Mouse (Mus musculus) right cerebral cortex, postnatal 4 days (tissue): ENCODE results near the gene Hspd1.
"Not testable (repeated sequence)": the region's sequence is repeated elsewhere in the genome, so short reads cannot be mapped to it uniquely, and the experiment has no call there.

ENCODE experiments used
- DNase-seq: peaks from one replicate; pipeline ENCODE4 v3.0.0-alpha.2; 2022

Hspd1 gene

GRCm38 (mm10) chr1:55087932-55088610, at the start of gene Hspd1, which contains the start of gene Hspe1:
TSS of gene Hspd1 (minus strand) at chr1:55088243.
TSS of gene Hspe1 (plus strand) at chr1:55088132.
- DNase-seq, result peak; percentile 97

DNA sequence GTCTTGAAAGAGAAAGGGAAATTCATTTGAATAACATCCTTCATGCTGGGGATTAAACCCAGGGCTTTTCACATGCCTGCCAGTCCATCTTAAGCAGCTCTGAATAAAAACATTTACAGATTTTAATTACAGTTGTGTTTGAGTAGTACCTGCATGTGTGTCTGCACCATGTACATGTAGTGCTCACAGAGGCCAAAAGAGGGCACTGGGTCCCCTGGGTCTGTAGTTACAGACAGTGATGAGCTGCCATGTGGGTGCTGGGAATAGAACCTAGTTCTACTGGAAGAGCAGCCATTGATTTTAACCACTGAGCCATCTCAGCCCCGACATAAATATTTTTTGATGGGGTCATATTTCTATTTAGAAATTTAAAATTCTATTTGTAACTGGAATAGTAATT, 47.8 kb upstream of the Hspd1 start:
- DNase-seq, result no peak

DNA sequence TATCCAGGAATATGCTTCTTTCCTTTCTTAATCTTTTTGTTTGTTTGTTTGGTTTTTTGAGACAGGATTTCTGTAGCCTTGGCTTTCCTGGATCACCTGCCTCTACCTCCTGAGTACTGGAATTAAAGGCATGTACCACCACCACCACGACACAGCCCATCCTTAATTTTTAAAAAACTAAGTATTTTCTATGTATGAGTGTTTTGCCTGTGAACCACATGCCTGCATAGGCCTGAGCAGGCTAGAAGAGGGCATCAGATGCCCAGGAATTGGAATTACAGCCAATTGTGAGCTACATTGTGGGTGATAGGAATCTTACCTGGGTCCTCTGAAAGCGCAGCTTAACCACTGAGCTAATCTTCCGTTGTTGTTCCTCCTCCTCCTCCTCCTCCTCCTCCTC, 46.3 kb upstream of the Hspd1 start:
- no peak for DNase-seq

DNA sequence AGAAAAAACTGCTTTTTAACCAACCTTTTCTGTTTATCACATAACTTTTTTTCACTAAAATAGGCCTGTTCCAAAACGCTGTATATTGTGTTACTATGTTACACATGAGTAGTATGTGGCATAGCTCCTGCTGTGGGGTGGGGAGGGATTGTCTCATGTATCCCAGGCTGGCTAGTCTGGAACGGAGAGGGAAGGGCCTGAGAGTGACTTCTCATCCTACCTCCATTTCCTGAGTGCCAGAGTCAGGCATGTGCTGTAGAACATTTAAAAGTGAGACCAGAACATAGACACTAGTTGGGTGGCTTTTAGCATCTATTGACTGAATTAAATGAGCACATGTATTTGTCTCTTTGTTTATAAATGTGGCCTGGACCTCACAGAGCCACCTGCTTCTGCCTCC, 45.1 kb upstream of the Hspd1 start:
- no peak for DNase-seq

DNA sequence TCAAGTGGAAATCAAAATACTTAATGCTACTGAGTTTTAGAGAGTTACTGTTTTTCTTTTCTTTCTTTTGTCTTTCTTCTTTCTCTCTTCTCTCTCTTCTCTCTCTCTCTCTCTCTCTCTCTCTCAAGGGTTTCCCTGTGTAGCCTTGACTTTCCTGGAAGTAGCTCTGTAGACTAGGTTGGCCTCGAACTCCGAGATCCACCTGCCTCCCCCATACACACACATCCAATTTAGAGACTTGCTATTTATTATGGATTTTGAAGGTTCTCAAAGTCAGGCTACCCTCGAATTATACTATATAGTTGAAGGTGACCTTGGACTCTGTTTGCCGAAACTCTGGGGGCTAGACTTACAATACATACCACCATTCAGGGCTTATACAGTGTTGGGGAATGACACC, 44.3 kb upstream of the Hspd1 start:
- DNase-seq, result no peak

GRCm38 (mm10) chr1:55131424-55132014, 43.5 kb upstream of the Hspd1 start:
- DNase-seq, result peak; percentile 56

DNA sequence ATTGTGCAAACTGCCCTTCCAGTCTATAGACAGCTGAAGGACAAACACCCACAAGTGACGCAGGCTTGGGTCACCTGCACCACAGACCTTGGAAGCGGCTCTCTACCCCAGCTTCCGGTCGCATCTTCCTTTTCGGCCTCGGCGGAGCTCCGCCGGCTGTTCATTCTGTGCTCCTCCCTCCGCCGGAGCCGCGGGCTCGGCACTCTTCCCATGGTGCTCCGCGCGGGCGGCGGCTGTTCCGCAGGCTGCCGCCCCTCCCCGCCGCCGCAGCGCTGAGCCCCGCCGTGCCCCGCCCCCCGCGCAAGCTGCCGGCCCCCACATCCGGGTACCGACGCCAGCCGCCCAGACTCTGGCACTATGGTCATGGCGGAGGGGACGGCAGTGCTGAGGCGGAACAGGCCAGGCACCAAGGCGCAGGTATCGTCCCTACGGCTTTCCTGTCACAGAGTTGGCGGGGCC, 42.9 kb upstream of the Hspd1 start, which contains the start of gene Mob4:
Gene Mob4 (plus strand): TSS at position 289 of the 459 bp plus-strand sequence.
- peak; percentile 97 for DNase-seq

DNA sequence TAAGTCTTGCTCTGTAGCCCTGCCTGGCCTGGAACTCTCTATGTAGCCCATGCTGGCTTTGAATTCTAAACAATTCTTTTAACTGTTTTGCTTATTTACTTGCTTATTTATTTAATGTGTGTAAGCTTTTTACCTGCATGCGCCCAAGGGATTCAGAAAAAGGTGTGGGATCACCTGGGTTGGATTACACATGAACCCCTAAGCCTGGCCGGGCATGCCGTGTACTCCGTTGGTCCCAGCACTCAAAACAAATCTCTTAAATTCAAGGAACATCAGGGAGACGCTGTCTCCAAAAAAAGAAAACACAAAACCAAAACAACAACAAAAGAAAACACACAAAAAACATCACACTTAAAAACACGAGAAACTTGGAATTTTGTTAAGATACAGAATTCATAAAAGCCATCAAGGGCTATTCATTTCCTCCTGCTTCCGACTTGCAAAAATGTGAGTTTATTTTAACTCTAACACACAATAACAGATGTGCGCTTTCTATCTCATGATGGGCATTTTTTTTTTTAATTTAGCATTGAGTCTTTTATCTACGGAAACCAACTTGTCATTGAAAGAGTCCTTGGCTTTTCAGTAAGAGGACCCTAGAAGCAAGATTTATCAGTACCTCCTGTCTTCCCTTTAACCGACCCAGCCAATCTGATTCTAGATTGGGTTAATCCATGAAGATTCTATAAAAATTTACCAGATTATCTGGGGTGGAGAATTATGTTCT, 42.3 kb upstream of the Hspd1 start:
- no peak for DNase-seq

- no peak for DNase-seq
These were observed 41.7 kb upstream of the Hspd1 start for GRCm38 (mm10) chr1:55129716-55130115.

- DNase-seq, result not testable (repeated sequence)
These were observed 36.1 kb upstream of the Hspd1 start for GRCm38 (mm10) chr1:55124136-55124535.

DNA sequence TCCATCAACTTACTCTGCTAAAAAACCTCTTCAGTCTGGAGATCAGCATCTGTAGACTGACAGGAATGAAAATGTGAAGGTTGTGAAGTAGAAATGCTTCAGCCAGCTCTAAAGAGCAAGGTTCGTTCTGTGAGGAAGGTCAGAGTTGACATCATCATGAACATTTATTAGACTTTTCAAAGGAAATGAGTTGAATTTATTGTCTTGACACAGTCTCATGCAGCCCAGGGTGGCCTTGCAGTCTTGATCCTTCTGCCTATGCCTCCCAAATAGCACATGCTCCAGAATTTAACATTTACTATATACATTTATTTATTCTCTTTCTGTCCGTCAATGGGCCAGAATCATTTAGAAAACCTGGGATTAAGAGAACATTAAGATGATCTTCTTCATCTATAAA, 35.5 kb upstream of the Hspd1 start:
- no peak for DNase-seq

DNA sequence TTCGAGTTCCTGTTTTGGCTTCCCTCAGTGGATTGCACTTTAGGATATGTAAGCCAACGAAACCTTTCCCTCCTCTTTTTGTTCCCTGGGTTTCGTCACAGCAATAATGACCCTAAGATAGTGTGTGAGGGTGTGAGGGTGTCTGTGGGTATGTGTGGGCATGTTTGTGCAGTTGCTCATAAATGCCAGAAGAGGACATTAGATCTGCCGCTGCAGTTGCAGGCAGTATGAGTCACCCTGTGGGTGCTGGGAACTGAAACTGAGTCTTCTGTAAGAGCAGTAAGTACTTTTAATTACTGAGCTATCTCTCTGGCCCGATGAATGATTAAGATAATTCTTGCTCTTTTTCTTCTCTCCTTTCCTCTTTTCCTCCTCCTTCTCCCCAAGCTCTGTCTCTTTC, 35.0 kb upstream of the Hspd1 start:
- no peak for DNase-seq

DNA sequence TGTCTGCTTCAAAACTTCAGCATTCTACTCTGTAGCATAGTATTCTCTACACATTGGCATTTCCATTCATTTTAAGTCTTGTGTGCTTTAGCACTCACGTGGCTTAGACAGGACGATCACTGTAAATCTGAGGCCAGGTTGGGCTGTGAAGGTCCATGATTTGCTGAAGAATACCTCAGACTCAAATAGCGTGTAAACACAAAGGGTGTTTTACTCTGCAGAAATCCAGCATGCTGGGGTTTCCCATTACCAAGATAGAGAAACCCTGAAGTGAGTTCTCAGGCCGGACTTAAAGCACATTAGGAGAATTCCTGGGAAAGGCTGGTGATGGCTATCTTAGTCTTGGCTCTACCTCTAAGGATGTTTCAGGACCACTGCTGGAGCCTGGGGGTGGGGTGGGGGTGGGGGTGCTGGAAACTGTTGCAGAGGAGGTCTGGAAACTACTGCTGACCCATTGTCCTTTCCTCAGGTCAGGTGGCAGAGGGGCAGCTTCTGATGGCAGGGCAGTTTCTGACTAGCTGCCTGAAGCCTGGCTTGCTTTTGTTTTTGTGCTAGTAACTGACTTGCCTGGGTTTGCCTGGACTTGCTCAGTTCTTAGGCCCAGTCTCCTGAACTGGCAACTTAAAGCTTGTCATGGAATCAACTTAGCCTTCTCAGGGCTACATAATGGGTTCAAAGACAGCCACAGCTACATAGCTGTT, 21.2 kb upstream of the Hspd1 start:
- DNase-seq, result no peak

DNA sequence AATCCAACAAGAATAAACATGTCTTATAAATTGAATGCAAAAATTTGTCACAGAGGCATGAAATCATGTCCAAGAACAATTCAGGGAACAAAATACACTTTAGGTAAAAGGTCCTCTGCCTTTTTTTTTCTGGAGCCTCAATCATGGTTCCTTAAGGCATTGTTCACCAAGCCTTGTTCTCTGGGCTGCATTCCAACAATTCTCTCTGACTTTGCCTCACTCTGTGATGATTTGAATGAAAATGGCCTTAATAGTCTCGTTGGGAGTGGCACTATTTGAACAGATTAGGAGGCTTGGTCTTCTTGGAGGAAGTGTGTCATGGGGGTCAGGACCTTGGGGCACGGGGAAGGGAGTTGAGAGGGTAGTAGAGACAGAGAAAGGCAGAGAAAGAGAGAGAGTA, 20.4 kb upstream of the Hspd1 start:
- no peak for DNase-seq

DNA sequence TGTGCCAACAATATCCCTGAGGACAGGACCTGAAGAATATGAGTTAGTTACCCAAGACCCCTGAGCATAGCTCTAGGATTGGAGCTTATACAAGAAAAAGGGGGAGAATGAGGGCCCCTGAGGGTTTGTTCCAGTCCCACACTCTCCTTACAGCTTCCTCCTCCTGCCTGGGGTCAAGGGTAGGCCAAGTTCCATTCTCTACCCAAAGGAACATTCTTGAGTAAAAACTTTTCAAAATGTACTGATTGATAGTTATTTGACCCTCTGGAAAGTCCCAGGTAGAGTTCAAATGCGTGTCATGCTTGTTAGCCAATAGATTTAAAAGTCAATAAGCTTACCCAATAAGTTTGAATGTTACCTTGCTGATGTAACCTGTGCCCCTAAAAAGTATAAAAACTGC, 19.6 kb upstream of the Hspd1 start:
- DNase-seq, result no peak

- DNase-seq, result no peak
These were observed 19.0 kb upstream of the Hspd1 start for GRCm38 (mm10) chr1:55106919-55107585.

DNA sequence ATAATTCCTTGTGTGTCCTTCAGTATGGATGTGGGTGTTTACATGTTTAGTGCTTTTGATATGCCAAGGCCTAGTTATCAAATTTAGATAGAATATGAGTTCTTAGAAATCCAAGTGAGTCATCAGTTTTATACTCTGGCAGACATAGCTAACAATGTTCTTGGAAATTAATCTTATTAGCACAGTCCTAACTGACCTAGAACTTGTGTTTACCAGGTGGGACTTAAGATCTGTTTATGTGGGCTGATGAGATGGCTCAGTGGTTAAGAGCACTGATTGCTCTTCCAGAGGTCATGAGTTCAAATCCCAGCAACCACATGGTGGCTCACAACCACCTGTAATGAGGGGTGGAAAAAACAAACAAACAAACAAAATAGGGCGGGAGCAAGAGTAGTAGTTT, 4.4 kb upstream of the Hspd1 start:
- DNase-seq, result no peak

DNA sequence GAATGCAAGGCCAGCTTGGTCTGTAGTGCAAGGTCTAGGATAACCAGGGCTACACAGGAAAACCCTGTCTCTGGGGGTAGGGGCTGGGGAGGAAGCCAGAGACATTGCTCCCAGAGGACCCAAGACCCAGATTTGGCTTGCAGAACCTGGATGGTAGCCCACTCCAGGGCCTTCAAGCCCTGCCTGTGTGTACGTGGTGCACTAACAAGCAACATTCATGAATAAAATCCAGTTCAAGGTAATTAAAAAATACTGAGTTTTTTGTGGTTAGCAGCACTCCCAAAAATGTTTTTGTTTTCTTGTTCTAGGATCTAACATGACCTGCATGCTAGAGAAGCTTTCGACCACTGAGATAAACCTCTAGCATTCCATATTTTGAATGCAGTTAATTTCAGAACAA, 4.0 kb upstream of the Hspd1 start:
- DNase-seq, result no peak

- no peak for DNase-seq
These were observed 1.5 kb upstream of the Hspd1 start for GRCm38 (mm10) chr1:55089498-55090064.

DNA sequence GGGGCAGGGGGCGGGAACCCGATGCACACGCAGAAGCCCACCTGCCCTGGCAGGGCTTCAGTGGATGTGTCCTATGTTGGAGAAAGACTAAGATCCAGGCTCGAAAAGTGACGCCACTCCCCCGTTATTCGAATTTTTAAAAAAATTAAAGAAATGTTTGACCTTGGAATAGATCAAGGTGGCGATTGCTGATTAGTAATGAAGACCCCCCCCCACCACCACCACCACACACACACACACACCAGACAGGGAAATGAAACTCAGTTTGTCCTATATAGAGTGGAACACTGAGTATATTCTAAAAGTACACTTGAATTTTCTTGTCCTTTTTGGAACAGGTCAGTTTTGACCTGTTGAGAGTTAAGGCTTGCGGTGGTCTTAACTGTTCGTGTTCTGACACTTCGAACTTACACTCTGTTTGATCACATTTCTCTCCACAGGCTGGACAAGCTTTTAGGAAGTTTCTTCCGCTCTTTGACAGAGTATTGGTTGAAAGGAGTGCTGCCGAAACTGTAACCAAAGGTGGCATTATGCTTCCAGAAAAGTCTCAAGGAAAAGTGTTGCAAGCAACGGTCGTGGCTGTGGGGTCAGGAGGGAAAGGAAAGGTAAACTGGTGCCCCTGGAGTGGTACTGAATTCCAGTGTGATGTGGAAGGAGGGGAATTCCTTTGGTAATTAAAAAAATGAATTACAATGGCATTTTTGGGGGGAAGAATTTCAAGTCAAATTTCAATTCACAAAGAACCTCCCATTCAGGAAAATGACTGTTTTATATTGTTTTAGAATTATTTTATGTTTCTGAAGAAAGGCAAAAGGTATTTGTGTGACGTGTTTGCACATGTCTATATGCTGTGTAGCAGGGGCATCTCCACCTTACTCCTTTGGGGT, 811 bp upstream of the Hspd1 start:
- no peak for DNase-seq

- peak; percentile 67 for DNase-seq
These were observed 590 bp downstream of the Hspd1 start for GRCm38 (mm10) chr1:55087401-55087904.
